Mouse (Mus musculus): Measurements from ENCODE around the gene Anxa5. TPM values are rescaled to one million over a fixed set of nuclear protein-coding genes. Genes with fewer than 3 reads are reported as not detected.

The Anxa5 gene
- polyA plus RNA-seq (2015; fragmentation: Nextera tagmentation; extraction: Ambion mirVana) = 247 and 277 TPM in 2 replicates

- Histone ChIP-seq H3K4me2 (replicated peaks) (peak within 1 kb of the TSS; percentile 84), H3K9ac (peak within 1 kb of the TSS; percentile 66), H3K36me3 (no peaks in the 10 kb centered on the region), H3K4me1 (replicated peaks) (no peaks in the 10 kb centered on the region), H3K4me3 (replicated peaks) (peak within 1 kb of the TSS; percentile 75), H3K9me3 (no peaks in the 10 kb centered on the region), H3K27ac (peak within 1 kb of the TSS; percentile 90), H3K27me3 (replicated peaks) (no peaks in the 10 kb centered on the region)
- ATAC-seq = peak; percentile 99
- WGBS = under 1% methylated on average over 32 of the region's 32 CpGs
Measured at GRCm38 (mm10) chr3:36475532-36476087, at the start of gene Anxa5, which contains the start of gene 1810062G17Rik. Gene Anxa5, minus strand, starts transcription at chr3:36475894. Gene 1810062G17Rik, plus strand, starts transcription at chr3:36475937.

- 69% methylated on average over 3 of the region's 3 CpGs for WGBS
- no peak for ATAC-seq
Measured at GRCm38 (mm10) chr3:36524466-36524865, 48.8 kb upstream of the Anxa5 start.

GRCm38 (mm10) chr3:36522137-36522536, 46.4 kb upstream of the Anxa5 start:
- H3K27ac ChIP-seq = no peak overlapping the region
- no peak for ATAC-seq
- H3K4me3 ChIP-seq (replicated peaks) = no peak overlapping the region
- no peak overlapping the region for H3K4me2 ChIP-seq (replicated peaks)
- H3K36me3 ChIP-seq = no peaks in the 10 kb centered on the region
- peaks cover 3% of the 10 kb centered on the region for H3K4me1 ChIP-seq (replicated peaks)
- H3K9ac ChIP-seq = no peak overlapping the region
- H3K9me3 ChIP-seq = no peaks in the 10 kb centered on the region
- peaks cover 22% of the 10 kb centered on the region for H3K27me3 ChIP-seq (replicated peaks)
- 27% methylated on average over 4 of the region's 4 CpGs for WGBS

More at GRCm38 (mm10) chr3:36524466-36524865, 48.8 kb upstream of the Anxa5 start:
- Histone ChIP-seq H3K4me3 (replicated peaks) (no peak overlapping the region), H3K4me2 (replicated peaks) (no peak overlapping the region), H3K36me3 (no peaks in the 10 kb centered on the region), H3K9me3 (no peaks in the 10 kb centered on the region), H3K27me3 (replicated peaks) (peaks cover 22% of the 10 kb centered on the region), H3K9ac (no peak overlapping the region), H3K27ac (no peak overlapping the region), H3K4me1 (replicated peaks) (peaks cover 3% of the 10 kb centered on the region)

GRCm38 (mm10) chr3:36521073-36522060, 45.7 kb upstream of the Anxa5 start, which contains the start of gene Gm11549:
Gene Gm11549, minus strand, starts transcription at chr3:36521813.
- 1% methylated on average over 51 of the region's 51 CpGs for WGBS
- H3K27ac ChIP-seq = no peak within 1 kb of the TSS
- H3K36me3 ChIP-seq = no peaks in the 10 kb centered on the region
- peaks cover 22% of the 10 kb centered on the region for H3K27me3 ChIP-seq (replicated peaks)
- H3K4me1 ChIP-seq (replicated peaks) = peaks cover 3% of the 10 kb centered on the region
- H3K4me2 ChIP-seq (replicated peaks) = peak within 1 kb of the TSS; percentile 91
- peak; percentile 70 for ATAC-seq
- H3K4me3 ChIP-seq (replicated peaks) = peak within 1 kb of the TSS; percentile 43
- peak within 1 kb of the TSS; percentile 45 for H3K9ac ChIP-seq
- H3K9me3 ChIP-seq = no peaks in the 10 kb centered on the region

GRCm38 (mm10) chr3:36516196-36516595, 40.5 kb upstream of the Anxa5 start:
- H3K9me3 ChIP-seq = no peaks in the 10 kb centered on the region
- peaks cover 3% of the 10 kb centered on the region for H3K4me1 ChIP-seq (replicated peaks)
- H3K36me3 ChIP-seq = no peaks in the 10 kb centered on the region
- WGBS = 87% methylated on average over 9 of the region's 9 CpGs
- peaks cover 10% of the 10 kb centered on the region; the same call in 1 of the 2 replicates for H3K27me3 ChIP-seq (replicated peaks)
- ATAC-seq = no peak
- no peak overlapping the region for H3K4me3 ChIP-seq (replicated peaks)
- no peak overlapping the region for H3K9ac ChIP-seq
- no peak overlapping the region for H3K27ac ChIP-seq
- no peak overlapping the region for H3K4me2 ChIP-seq (replicated peaks)

GRCm38 (mm10) chr3:36511491-36511890, 35.8 kb upstream of the Anxa5 start:
- Histone ChIP-seq H3K27me3 (replicated peaks) (no peaks in the 10 kb centered on the region), H3K36me3 (no peaks in the 10 kb centered on the region), H3K9ac (no peak overlapping the region), H3K4me3 (replicated peaks) (no peak overlapping the region), H3K9me3 (no peaks in the 10 kb centered on the region), H3K27ac (no peak overlapping the region), H3K4me1 (replicated peaks) (no peaks in the 10 kb centered on the region), H3K4me2 (replicated peaks) (no peak overlapping the region)
- WGBS = 67% methylated on average over 6 of the region's 6 CpGs
- ATAC-seq = peak; percentile 89

- no peak overlapping the region for H3K4me2 ChIP-seq (replicated peaks)
Measured at GRCm38 (mm10) chr3:36505809-36506735, 30.4 kb upstream of the Anxa5 start.

GRCm38 (mm10) chr3:36505306-36505705, 29.6 kb upstream of the Anxa5 start:
- Histone ChIP-seq H3K36me3 (no peaks in the 10 kb centered on the region), H3K4me2 (replicated peaks) (no peak overlapping the region), H3K4me1 (replicated peaks) (no peaks in the 10 kb centered on the region), H3K9ac (no peak overlapping the region), H3K27ac (no peak overlapping the region), H3K27me3 (replicated peaks) (no peaks in the 10 kb centered on the region), H3K4me3 (replicated peaks) (no peak overlapping the region), H3K9me3 (no peaks in the 10 kb centered on the region)
- WGBS = 83% methylated on average over 8 of the region's 8 CpGs
- ATAC-seq = no peak

More at GRCm38 (mm10) chr3:36505809-36506735, 30.4 kb upstream of the Anxa5 start:
- Histone ChIP-seq H3K4me3 (replicated peaks) (no peak overlapping the region), H3K9ac (no peak overlapping the region), H3K9me3 (no peaks in the 10 kb centered on the region), H3K27ac (no peak overlapping the region), H3K27me3 (replicated peaks) (no peaks in the 10 kb centered on the region), H3K36me3 (no peaks in the 10 kb centered on the region), H3K4me1 (replicated peaks) (no peaks in the 10 kb centered on the region)
- WGBS = 64% methylated on average over 10 of the region's 10 CpGs
- peak; percentile 70 for ATAC-seq

GRCm38 (mm10) chr3:36501546-36501945, 25.9 kb upstream of the Anxa5 start:
- H3K9ac ChIP-seq = no peak overlapping the region
- H3K4me2 ChIP-seq (replicated peaks) = no peak overlapping the region
- no peaks in the 10 kb centered on the region for H3K4me1 ChIP-seq (replicated peaks)
- no peaks in the 10 kb centered on the region for H3K9me3 ChIP-seq
- no peak for ATAC-seq
- H3K4me3 ChIP-seq (replicated peaks) = no peak overlapping the region
- H3K27ac ChIP-seq = no peak overlapping the region
- H3K36me3 ChIP-seq = no peaks in the 10 kb centered on the region
- no peaks in the 10 kb centered on the region for H3K27me3 ChIP-seq (replicated peaks)
- WGBS = 74% methylated on average over 7 of the region's 7 CpGs

- no peak overlapping the region for H3K27ac ChIP-seq
- H3K4me2 ChIP-seq (replicated peaks) = no peak overlapping the region
- no peak for ATAC-seq
- H3K9me3 ChIP-seq = no peaks in the 10 kb centered on the region
- 87% methylated on average over 8 of the region's 8 CpGs for WGBS
- H3K4me3 ChIP-seq (replicated peaks) = no peak overlapping the region
- H3K36me3 ChIP-seq = no peaks in the 10 kb centered on the region
- no peaks in the 10 kb centered on the region for H3K27me3 ChIP-seq (replicated peaks)
- no peak overlapping the region for H3K9ac ChIP-seq
- no peaks in the 10 kb centered on the region for H3K4me1 ChIP-seq (replicated peaks)
Measured at GRCm38 (mm10) chr3:36500976-36501375, 25.3 kb upstream of the Anxa5 start.

- WGBS = 88% methylated on average over 7 of the region's 7 CpGs
- ATAC-seq = no peak
- no peaks in the 10 kb centered on the region for H3K9me3 ChIP-seq
Measured at GRCm38 (mm10) chr3:36499418-36499817, 23.7 kb upstream of the Anxa5 start.

More at GRCm38 (mm10) chr3:36499418-36499817, 23.7 kb upstream of the Anxa5 start:
- Histone ChIP-seq H3K4me2 (replicated peaks) (no peak overlapping the region), H3K27me3 (replicated peaks) (no peaks in the 10 kb centered on the region), H3K27ac (no peak overlapping the region), H3K4me3 (replicated peaks) (no peak overlapping the region), H3K9ac (no peak overlapping the region), H3K36me3 (no peaks in the 10 kb centered on the region), H3K4me1 (replicated peaks) (no peaks in the 10 kb centered on the region)
